Mouse (Mus musculus) ES-E14 (cell line): ENCODE results near the gene Ino80.

Experiments used
- CHD2 ChIP-seq: IDR thresholded peaks from 2 replicates; pipeline ENCODE4 v1.6.1; 2014; ENCODE audit warnings: mild to moderate bottlenecking, low read depth, low read length, inconsistent platforms
- HCFC1 ChIP-seq: IDR thresholded peaks from 2 replicates; pipeline ENCODE4 v1.6.1; 2012; ENCODE audit warnings: low read length, inconsistent platforms, borderline replicate concordance; ENCODE audit not compliant: insufficient read depth
- MAFK ChIP-seq: IDR thresholded peaks from 2 replicates; pipeline ENCODE4 v1.6.1; 2014; ENCODE audit warnings: mild to moderate bottlenecking, low read depth, low read length, inconsistent platforms; ENCODE audit not compliant: insufficient read depth
- ZC3H11A ChIP-seq: IDR thresholded peaks from 2 replicates; pipeline ENCODE4 v1.6.1; 2012; ENCODE audit warnings: low read depth, mild to moderate bottlenecking, inconsistent platforms, low read length, borderline replicate concordance
- ZNF384 ChIP-seq: IDR thresholded peaks from 2 replicates; pipeline ENCODE4 v1.6.1; 2012; ENCODE audit warnings: low read depth, low read length, inconsistent platforms

DNA sequence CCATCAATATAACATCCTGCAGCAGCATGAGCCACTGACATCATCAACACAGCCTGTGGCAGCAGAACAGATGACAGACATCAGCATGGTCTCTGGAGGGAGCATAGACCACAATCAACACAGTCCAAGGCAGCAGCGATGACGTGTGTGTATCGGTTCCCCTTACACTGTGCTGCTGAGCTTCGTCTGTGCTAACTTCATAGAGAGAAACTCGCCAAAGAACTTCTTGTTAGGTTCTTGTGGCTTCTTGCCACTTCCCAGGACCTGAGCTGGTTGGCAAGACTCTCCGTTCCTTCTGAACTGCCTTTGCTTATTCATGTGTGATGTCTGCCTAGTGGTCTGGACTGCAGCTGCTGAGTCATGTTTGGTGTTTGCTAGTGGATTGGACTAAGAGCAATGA, 119.2 kb downstream of the Ino80 start:
- TF ChIP-seq CHD2, result no peak
- TF ChIP-seq ZC3H11A, result no peak
- no peak for TF ChIP-seq HCFC1
- TF ChIP-seq ZNF384, result no peak
- TF ChIP-seq MAFK, result no peak
